Mouse (Mus musculus) kidney, adult 2 months (tissue): Measurements from ENCODE around the gene Itgb6. TPM values are rescaled to one million over a fixed set of nuclear protein-coding genes. Genes with fewer than 3 reads are reported as not detected.

Experiments used
- DNase-seq: peaks from one replicate; pipeline ENCODE4 v3.0.0; 2021
- H3K27ac ChIP-seq: fragments of 200-500 bp; 2 replicates; pipeline ENCODE4 v1.5.1; 2012; ENCODE audit warnings: low read depth, low read length, control low read depth, inconsistent platforms; ENCODE audit not compliant: insufficient read depth
- H3K27me3 ChIP-seq: fragments of 200-500 bp; replicated peaks from 2 replicates; pipeline ENCODE4 v1.6.1; 2012; ENCODE audit warnings: mild to moderate bottlenecking, moderate library complexity, low read length, inconsistent platforms; ENCODE audit not compliant: control insufficient read depth, insufficient read depth
- H3K36me3 ChIP-seq: fragments of 200-500 bp; 2 replicates; pipeline ENCODE4 v1.6.1; 2012; ENCODE audit warnings: mild to moderate bottlenecking, moderate library complexity, low read length, inconsistent platforms; ENCODE audit not compliant: control insufficient read depth, insufficient read depth
- H3K4me1 ChIP-seq: fragments of 200-500 bp; 2 replicates; pipeline ENCODE4 v1.6.1; 2011; ENCODE audit warnings: low read length; ENCODE audit not compliant: control insufficient read depth, insufficient read depth
- H3K4me3 ChIP-seq: fragments of 200-500 bp; 2 replicates; pipeline ENCODE4 v1.5.1; 2011; ENCODE audit warnings: mild to moderate bottlenecking, low read depth, low read length, control low read depth; ENCODE audit not compliant: insufficient read depth
- CTCF ChIP-seq: fragments of 200-500 bp; conservative IDR thresholded peaks from 2 replicates; pipeline ENCODE4 v1.5.1; 2011; ENCODE audit warnings: low read depth, mild to moderate bottlenecking, control low read depth, low read length, moderate library complexity, mixed read lengths; ENCODE audit not compliant: insufficient read depth, insufficient read length
- POLR2A ChIP-seq: fragments of 200-500 bp; IDR thresholded peaks from one replicate; pipeline ENCODE4 v1.6.1; 2011; ENCODE audit warnings: low read depth, low read length, control low read depth
- WGBS: fragments of 180-500 bp; shearing (Covaris S2); methylation state at CpG from one replicate; pipeline ENCODE4 v1.1.7; 2018; 5-methylcytosine and 5-hydroxymethylcytosine counted together
- polyA plus RNA-seq: library from polyadenylated mRNA; depleted of rRNA; stranded (reverse); fragments of >200 nt; gene quantifications from 2 replicates; pipeline ENCODE4 v1.2.3, GENCODE M21; 2012

Gene Itgb6
- polyA plus RNA-seq, 1 experiment: 55.8 TPM

DNA sequence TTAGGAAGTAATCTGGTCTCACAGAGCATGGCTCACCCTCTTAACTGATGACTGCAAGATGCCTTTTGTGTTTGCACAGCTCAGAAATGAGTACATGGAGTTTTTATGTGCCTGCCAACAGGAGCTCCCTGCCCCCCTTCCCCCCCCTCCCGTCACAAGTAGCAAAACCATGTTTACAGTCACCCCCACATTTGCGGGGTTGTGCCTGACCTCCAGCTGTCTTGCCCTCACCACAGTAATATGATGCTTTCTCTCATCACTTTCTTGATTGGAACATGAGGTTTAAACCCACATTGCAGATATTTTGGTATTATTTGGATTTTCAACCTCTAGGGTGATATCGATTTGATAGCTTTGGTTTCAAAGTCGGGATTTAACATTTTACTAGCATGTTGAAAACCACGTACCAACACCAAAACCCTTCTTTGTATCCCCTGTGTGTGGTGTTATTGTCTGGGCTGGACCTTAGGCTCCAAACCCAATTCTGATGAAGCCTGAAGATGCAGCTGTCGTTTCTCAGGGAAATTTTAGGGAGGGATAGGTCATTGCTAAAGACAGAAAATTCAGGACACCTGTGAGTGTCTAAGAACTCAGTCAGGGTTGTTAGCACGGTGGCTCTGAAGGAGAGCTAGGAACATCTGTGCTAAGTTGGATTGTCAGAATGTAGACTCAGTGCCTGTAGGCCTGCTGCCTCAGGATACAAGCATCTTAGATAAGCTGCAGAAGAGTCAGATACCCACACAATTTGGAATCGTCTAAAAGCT, 112.8 kb downstream of the Itgb6 start:
- H3K27me3 ChIP-seq: no peaks in the 10 kb centered on the region
- WGBS: 76% methylated on average over 8 of the region's 8 CpGs

DNA sequence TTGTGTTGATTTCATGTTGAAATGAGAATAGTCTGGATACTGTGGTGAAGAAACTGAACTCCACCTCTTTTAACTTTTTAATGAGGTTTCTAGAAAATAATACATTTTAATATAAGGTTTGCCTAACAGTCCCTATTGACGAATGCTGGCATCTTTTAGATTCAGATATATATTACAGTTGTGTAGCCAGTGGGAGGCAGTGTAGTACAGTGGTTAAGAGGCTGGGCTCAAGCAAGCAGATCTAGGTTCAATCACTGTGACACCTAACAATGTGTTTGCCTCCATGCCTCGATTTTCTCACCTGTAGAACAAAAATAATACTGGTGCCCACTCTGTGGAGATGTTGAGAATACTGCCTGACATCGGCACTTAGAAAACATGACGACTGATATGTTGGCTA, 114.5 kb downstream of the Itgb6 start:
- no peak for TF ChIP-seq POLR2A
- 0 out of 2 replicates have a peak, but pooled peaks have one; percentile 17 for TF ChIP-seq CTCF
- 65% methylated on average over 4 of the region's 4 CpGs for WGBS
- no peaks in the 10 kb centered on the region for H3K27me3 ChIP-seq
- no peak overlapping the region for H3K27ac ChIP-seq
- DNase-seq: peak; percentile 35
- peaks cover 3% of the 10 kb centered on the region; the same call in 1 of the 2 replicates for H3K36me3 ChIP-seq
- no peaks in the 10 kb centered on the region for H3K4me1 ChIP-seq
- H3K4me3 ChIP-seq: no peak overlapping the region

More for the DNA sequence above, 112.8 kb downstream of the Itgb6 start:
- Histone ChIP-seq H3K4me1 (no peaks in the 10 kb centered on the region), H3K36me3 (peaks cover 3% of the 10 kb centered on the region; the same call in 1 of the 2 replicates), H3K27ac (no peak overlapping the region), H3K4me3 (no peak overlapping the region)
- no peak for TF ChIP-seq CTCF
- no peak for TF ChIP-seq POLR2A
- DNase-seq: no peak

DNA sequence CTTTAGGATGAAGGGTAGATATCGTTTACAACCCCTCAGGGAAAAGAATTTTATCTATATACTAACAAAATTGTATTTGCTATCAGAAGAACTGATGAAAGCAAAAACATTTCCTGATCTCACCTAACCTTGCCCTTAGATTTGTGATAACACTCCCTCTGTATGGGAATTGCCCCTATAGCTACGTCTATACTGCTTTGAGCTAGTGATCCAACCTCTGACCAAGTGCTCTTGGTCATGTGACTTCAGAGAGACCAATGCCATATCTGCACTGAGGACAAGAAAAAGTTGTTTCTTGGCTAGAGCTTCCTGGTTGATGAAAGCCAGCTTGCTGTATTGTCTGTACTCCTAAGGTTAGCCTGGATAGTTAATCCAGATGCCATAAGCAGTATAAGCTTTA, 121.1 kb downstream of the Itgb6 start:
- Histone ChIP-seq H3K4me3 (no peak overlapping the region), H3K27me3 (no peaks in the 10 kb centered on the region), H3K36me3 (peaks cover 5% of the 10 kb centered on the region; the same call in 1 of the 2 replicates), H3K4me1 (no peaks in the 10 kb centered on the region), H3K27ac (no peak overlapping the region)
- TF ChIP-seq POLR2A (no peak), CTCF (no peak)
- 88% methylated on average over 2 of the region's 2 CpGs for WGBS
- DNase-seq: no peak

DNA sequence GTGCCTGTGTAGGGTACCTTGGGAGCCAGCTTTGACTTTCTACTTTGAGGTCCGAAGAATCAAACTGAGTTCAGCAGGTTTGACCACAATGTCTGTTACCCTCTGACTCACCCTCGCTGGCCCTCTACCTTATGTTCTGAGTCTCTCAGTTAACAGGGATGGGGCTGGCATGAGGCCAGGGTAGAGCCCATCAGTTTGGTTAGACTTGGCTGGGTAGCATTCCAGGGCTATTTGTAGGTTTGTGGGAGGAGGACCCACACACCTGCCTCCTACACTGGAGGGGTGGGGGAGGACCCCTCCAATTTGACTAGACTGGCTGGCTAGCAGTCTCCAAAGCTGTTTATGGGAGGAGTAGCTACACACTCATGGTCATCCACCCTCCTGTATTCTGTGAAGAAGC, 121.6 kb downstream of the Itgb6 start:
- 75% methylated on average over 2 of the region's 2 CpGs for WGBS
- Histone ChIP-seq H3K4me3 (no peak overlapping the region), H3K27me3 (no peaks in the 10 kb centered on the region), H3K27ac (no peak overlapping the region), H3K36me3 (peaks cover 5% of the 10 kb centered on the region; the same call in 1 of the 2 replicates), H3K4me1 (no peaks in the 10 kb centered on the region)
- TF ChIP-seq POLR2A (no peak), CTCF (no peak)
- DNase-seq: no peak

DNA sequence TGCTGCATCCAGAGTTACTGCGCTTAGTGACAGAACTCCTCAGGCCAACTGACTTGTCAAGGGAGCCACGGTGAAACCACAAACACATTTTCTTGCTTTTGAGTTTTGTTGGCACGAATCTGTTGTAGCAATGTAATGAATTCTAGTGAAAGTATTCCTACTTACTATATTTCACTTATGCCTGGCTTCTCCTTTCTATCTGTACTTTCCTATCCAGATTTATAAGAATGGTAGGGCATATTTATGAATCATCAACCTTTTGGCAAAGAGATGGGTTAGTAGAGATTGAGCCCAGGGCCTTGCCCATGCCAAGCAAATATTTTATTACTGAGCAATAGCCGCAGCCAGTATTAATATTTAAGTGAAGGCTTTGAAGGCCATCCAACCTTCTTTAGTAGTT, 139.0 kb downstream of the Itgb6 start:
- 88% methylated on average over 4 of the region's 4 CpGs for WGBS
- TF ChIP-seq CTCF (no peak), POLR2A (no peak)

DNA sequence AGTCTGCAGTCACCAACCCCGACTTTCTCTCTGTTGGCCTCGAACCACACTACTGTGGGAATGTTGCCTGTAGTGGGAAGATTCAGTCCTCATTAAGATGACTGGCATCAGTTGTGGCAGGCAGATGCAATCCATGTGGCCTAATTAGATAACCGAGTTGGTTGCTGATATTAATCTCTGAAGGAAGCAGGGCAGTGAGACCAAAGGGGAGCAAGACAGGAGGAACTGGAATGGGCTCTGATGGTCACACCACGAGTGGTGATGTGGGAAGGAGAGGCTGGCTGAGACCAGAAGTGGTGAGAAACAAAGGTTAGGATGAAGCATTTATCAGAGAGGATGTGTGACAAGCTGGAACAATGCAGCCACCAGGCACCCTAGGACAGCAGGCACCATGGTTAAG, 167.9 kb downstream of the Itgb6 start:
- 67% methylated on average over 4 of the region's 4 CpGs for WGBS

More for the DNA sequence above, 139.0 kb downstream of the Itgb6 start:
- DNase-seq: no peak
- no peak overlapping the region for H3K27ac ChIP-seq
- H3K4me1 ChIP-seq: no peaks in the 10 kb centered on the region
- no peaks in the 10 kb centered on the region for H3K36me3 ChIP-seq
- no peaks in the 10 kb centered on the region for H3K27me3 ChIP-seq
- H3K4me3 ChIP-seq: no peak overlapping the region

DNA sequence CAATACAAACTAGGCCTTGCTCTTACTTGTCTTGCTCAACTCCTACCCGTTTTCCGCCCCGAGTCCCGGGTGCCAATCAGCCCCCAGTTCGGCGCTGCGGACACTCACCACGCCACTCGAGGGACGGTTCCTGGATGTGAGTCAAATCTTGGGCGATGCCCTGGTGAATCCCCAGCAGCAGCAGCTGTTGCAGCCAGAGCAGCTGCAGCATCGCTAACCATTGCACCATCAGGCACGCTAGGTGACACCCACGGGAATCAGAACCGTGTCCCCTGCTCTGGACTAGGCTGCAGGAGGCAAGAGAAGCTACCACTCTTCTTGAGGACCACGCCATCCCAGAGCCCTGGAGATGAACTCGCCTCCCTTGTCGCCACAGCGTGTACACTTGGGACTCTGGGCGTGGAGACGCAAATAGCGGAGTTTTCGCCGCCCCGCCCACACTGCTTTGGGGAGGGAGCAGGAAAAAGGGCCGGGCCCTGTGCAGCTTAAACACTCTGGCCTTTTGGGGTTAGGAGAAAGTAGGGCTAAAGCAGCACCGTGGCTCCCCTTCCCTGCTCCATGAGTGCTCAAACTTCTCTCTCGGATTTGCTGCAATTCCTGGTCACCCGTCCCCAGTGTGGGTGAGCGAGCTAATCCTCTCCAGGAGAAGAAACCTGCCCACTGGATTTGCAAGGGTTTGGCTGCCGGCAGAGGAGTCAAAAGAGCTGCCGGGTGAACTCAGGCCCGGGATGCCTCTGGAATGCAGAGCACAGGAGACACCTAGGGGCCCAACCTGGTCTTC, 169.4 kb downstream of the Itgb6 start, which contains the start of gene Pla2r1:
Gene Pla2r1 (minus strand): TSS at position 407 of the 781 bp plus-strand sequence.
- Histone ChIP-seq H3K4me3 (peak within 1 kb of the TSS; percentile 67), H3K27me3 (no peaks in the 10 kb centered on the region), H3K4me1 (no peaks in the 10 kb centered on the region), H3K36me3 (no peaks in the 10 kb centered on the region), H3K27ac (peak within 1 kb of the TSS; percentile 47)
- 0 out of 2 replicates have a peak, but pooled peaks have one; percentile 21 for TF ChIP-seq CTCF
- TF ChIP-seq POLR2A: peak; percentile 36
- peak; percentile 76 for DNase-seq
- WGBS: 7% methylated on average over 33 of the region's 33 CpGs

More for the DNA sequence above, 167.9 kb downstream of the Itgb6 start:
- Histone ChIP-seq H3K27me3 (no peaks in the 10 kb centered on the region), H3K4me3 (no peak overlapping the region), H3K36me3 (no peaks in the 10 kb centered on the region), H3K27ac (no peak overlapping the region), H3K4me1 (no peaks in the 10 kb centered on the region)
- TF ChIP-seq CTCF (no peak), POLR2A (no peak)
- DNase-seq: no peak
